Mouse (Mus musculus): ENCODE data around the gene Coq9. TPM values are rescaled to one million over a fixed set of nuclear protein-coding genes. Genes with fewer than 3 reads are reported as not detected.
"Not testable (repeated sequence)": the region's sequence is repeated elsewhere in the genome, so short reads cannot be mapped to it uniquely, and the experiment has no call there.

Gene Coq9
- total and polyA plus RNA-seq, 2 experiments from 2014 or later = 52.6 to 87.3 TPM

GRCm38 (mm10) chr8:94836456-94837240 is 1.5 kb upstream of the Coq9 start:
- ATAC-seq (no peak), DNase-seq (no peak)
- Histone ChIP-seq H3K4me1 (ENCODE audit: insufficient read depth) (peaks cover 12% of the 10 kb centered on the region), H3K36me3 (ENCODE audit: insufficient read depth) (peaks cover 8% of the 10 kb centered on the region), H3K4me3 (ENCODE audit: low read depth, low read length) (peak overlapping the region; percentile 59; the same call in 1 of the 2 replicates), H3K9ac (no peak overlapping the region), H3K4me2 (ENCODE audit: low read depth) (peak overlapping the region; percentile 69), H3K9me3 (ENCODE audit: low read length) (no peaks in the 10 kb centered on the region), H3K27ac (ENCODE audit: low read depth, low read length) (no peak overlapping the region), H3K27me3 (ENCODE audit: insufficient read depth, low read length) (no peaks in the 10 kb centered on the region)
- TF ChIP-seq CTCF (IDR thresholded peaks at IDR 0.05; ENCODE audit: low read depth) = no peak
- 80% methylated on average over 11 of the region's 11 CpGs for WGBS

GRCm38 (mm10) chr8:94838600-94838999 is 479 bp downstream of the Coq9 start:
- TF ChIP-seq CTCF (IDR thresholded peaks at IDR 0.05; ENCODE audit: low read depth) = no peak
- DNase-seq = peak; percentile 72
- Histone ChIP-seq H3K27ac (ENCODE audit: low read depth, low read length) (peak overlapping the region; percentile 82), H3K9ac (peak overlapping the region; percentile 70), H3K4me3 (ENCODE audit: low read depth, low read length) (peak overlapping the region; percentile 59), H3K9me3 (ENCODE audit: low read length) (no peaks in the 10 kb centered on the region), H3K4me2 (ENCODE audit: low read depth) (peak overlapping the region; percentile 69), H3K4me1 (ENCODE audit: insufficient read depth) (peaks cover 12% of the 10 kb centered on the region), H3K27me3 (ENCODE audit: insufficient read depth, low read length) (no peaks in the 10 kb centered on the region), H3K36me3 (ENCODE audit: insufficient read depth) (no peaks in the 10 kb centered on the region)
- WGBS = 2% methylated on average over 24 of the region's 24 CpGs
- ATAC-seq = peak; percentile 45

- 45% methylated on average over 2 of the region's 2 CpGs for WGBS
- H3K27me3 ChIP-seq (ENCODE audit: insufficient read depth, low read length) = no peaks in the 10 kb centered on the region
Observed at GRCm38 (mm10) chr8:94841183-94841582, 3.1 kb downstream of the Coq9 start.

GRCm38 (mm10) chr8:94850049-94850448 is 11.9 kb downstream of the Coq9 start:
- Histone ChIP-seq H3K36me3 (ENCODE audit: insufficient read depth) (peaks cover 78% of the 10 kb centered on the region), H3K9ac (no peak overlapping the region)
- 95% methylated on average over 5 of the region's 5 CpGs for WGBS

More at GRCm38 (mm10) chr8:94841183-94841582, 3.1 kb downstream of the Coq9 start:
- DNase-seq = no peak
- Histone ChIP-seq H3K4me2 (ENCODE audit: low read depth) (no peak overlapping the region), H3K4me3 (ENCODE audit: low read depth, low read length) (no peak overlapping the region), H3K9ac (no peak overlapping the region), H3K9me3 (ENCODE audit: low read length) (no peaks in the 10 kb centered on the region), H3K27ac (ENCODE audit: low read depth, low read length) (no peak overlapping the region), H3K36me3 (ENCODE audit: insufficient read depth) (peaks cover 20% of the 10 kb centered on the region), H3K4me1 (ENCODE audit: insufficient read depth) (peaks cover 12% of the 10 kb centered on the region)
- ATAC-seq = no peak
- peak; percentile 35 for TF ChIP-seq CTCF (IDR thresholded peaks at IDR 0.05; ENCODE audit: low read depth)

GRCm38 (mm10) chr8:94854761-94855160 is 16.6 kb downstream of the Coq9 start:
- H3K27me3 ChIP-seq (ENCODE audit: insufficient read depth, low read length); H3K9ac ChIP-seq; H3K9me3 ChIP-seq (ENCODE audit: low read length); H3K4me1 ChIP-seq (ENCODE audit: insufficient read depth); DNase-seq; H3K27ac ChIP-seq (ENCODE audit: low read depth, low read length); H3K4me3 ChIP-seq (ENCODE audit: low read depth, low read length); ATAC-seq; H3K4me2 ChIP-seq (ENCODE audit: low read depth): not testable (repeated sequence)
- H3K36me3 ChIP-seq (ENCODE audit: insufficient read depth) = peaks cover 50% of the 10 kb centered on the region
- WGBS = 91% methylated on average over 11 of the region's 11 CpGs

More at GRCm38 (mm10) chr8:94850049-94850448, 11.9 kb downstream of the Coq9 start:
- TF ChIP-seq CTCF (IDR thresholded peaks at IDR 0.05; ENCODE audit: low read depth) = no peak
- Histone ChIP-seq H3K9me3 (ENCODE audit: low read length) (no peaks in the 10 kb centered on the region), H3K27ac (ENCODE audit: low read depth, low read length) (no peak overlapping the region), H3K4me2 (ENCODE audit: low read depth) (no peak overlapping the region), H3K4me3 (ENCODE audit: low read depth, low read length) (no peak overlapping the region), H3K4me1 (ENCODE audit: insufficient read depth) (no peaks in the 10 kb centered on the region), H3K27me3 (ENCODE audit: insufficient read depth, low read length) (no peaks in the 10 kb centered on the region)
- DNase-seq (no peak), ATAC-seq (no peak)

- TF ChIP-seq CTCF (IDR thresholded peaks at IDR 0.05; ENCODE audit: low read depth) = no peak
- Histone ChIP-seq H3K9me3 (ENCODE audit: low read length) (no peaks in the 10 kb centered on the region), H3K4me1 (ENCODE audit: insufficient read depth) (peaks cover 9% of the 10 kb centered on the region), H3K4me2 (ENCODE audit: low read depth) (peak overlapping the region; percentile 78), H3K36me3 (ENCODE audit: insufficient read depth) (peaks cover 44% of the 10 kb centered on the region), H3K27me3 (ENCODE audit: insufficient read depth, low read length) (no peaks in the 10 kb centered on the region), H3K4me3 (ENCODE audit: low read depth, low read length) (peak overlapping the region; percentile 73; the same call in 1 of the 2 replicates), H3K9ac (no peak overlapping the region), H3K27ac (ENCODE audit: low read depth, low read length) (no peak overlapping the region)
- WGBS = 29% methylated on average over 5 of the region's 5 CpGs
- peak; percentile 14; the same call in 1 of the 2 replicates for ATAC-seq
- DNase-seq = no peak
Observed at GRCm38 (mm10) chr8:94857011-94857345, 18.9 kb downstream of the Coq9 start.

GRCm38 (mm10) chr8:94857346-94858173 is 19.4 kb downstream of the Coq9 start, which contains the start of gene Polr2c:
Polr2c (plus strand) TSS chr8:94857450.
- peak within 1 kb of the TSS; percentile 77 for H3K27ac ChIP-seq (ENCODE audit: low read depth, low read length)
- H3K27me3 ChIP-seq (ENCODE audit: insufficient read depth, low read length) = no peaks in the 10 kb centered on the region
- 3% methylated on average over 65 of the region's 68 CpGs for WGBS
- DNase-seq = peak; percentile 95
- peak within 1 kb of the TSS; percentile 95 for H3K9ac ChIP-seq
- H3K36me3 ChIP-seq (ENCODE audit: insufficient read depth) = peaks cover 44% of the 10 kb centered on the region
- H3K4me1 ChIP-seq (ENCODE audit: insufficient read depth) = peaks cover 9% of the 10 kb centered on the region
- TF ChIP-seq CTCF (IDR thresholded peaks at IDR 0.05; ENCODE audit: low read depth) = peak; percentile 89
- peak; percentile 92 for ATAC-seq
- H3K4me3 ChIP-seq (ENCODE audit: low read depth, low read length) = peak within 1 kb of the TSS; percentile 73
- peak within 1 kb of the TSS; percentile 78 for H3K4me2 ChIP-seq (ENCODE audit: low read depth)
- H3K9me3 ChIP-seq (ENCODE audit: low read length) = no peaks in the 10 kb centered on the region
